Mouse (Mus musculus): ENCODE measurements around the gene Dixdc1. TPM values are rescaled to one million over a fixed set of nuclear protein-coding genes. Genes with fewer than 3 reads are reported as not detected.

Gene Dixdc1
- polyA plus RNA-seq, 1 experiment from 2014 or later, result 7.5 TPM

GRCm38 (mm10) chr9:50774026-50774462 is 34.7 kb upstream of the Dixdc1 start:
- H3K9me3 ChIP-seq (replicated peaks; ENCODE audit: low read length), result no peaks in the 10 kb centered on the region
- WGBS, result 60% methylated on average over 4 of the region's 4 CpGs
- peaks cover 1% of the 10 kb centered on the region; the same call in 1 of the 2 replicates for H3K4me1 ChIP-seq (replicated peaks; ENCODE audit: insufficient read depth, low read length)
- ATAC-seq (replicated peaks; ENCODE audit: low FRiP score, low read depth), result no peak
- 0 out of 2 replicates have a peak, but pooled peaks cover 3% of the 10 kb centered on the region for H3K36me3 ChIP-seq (ENCODE audit: insufficient read depth, low read length)
- no peak for DNase-seq (ENCODE audit: low spot score)
- H3K9ac ChIP-seq (ENCODE audit: low read depth, low read length), result no peak overlapping the region
- no peak overlapping the region for H3K27ac ChIP-seq
- H3K4me2 ChIP-seq (ENCODE audit: low read length), result peak overlapping the region; percentile 92; the same call in 1 of the 2 replicates
- H3K4me3 ChIP-seq (replicated peaks; ENCODE audit: low read depth, low read length), result no peak overlapping the region
- no peaks in the 10 kb centered on the region for H3K27me3 ChIP-seq (ENCODE audit: insufficient read depth, low read length)
- no peak for TF ChIP-seq CTCF (IDR thresholded peaks at IDR 0.05; ENCODE audit: low read depth)

GRCm38 (mm10) chr9:50770011-50770410 is 30.7 kb upstream of the Dixdc1 start:
- Histone ChIP-seq H3K4me1 (replicated peaks; ENCODE audit: insufficient read depth, low read length) (peaks cover 5% of the 10 kb centered on the region; the same call in 1 of the 2 replicates), H3K27me3 (ENCODE audit: insufficient read depth, low read length) (no peaks in the 10 kb centered on the region), H3K27ac (no peak overlapping the region), H3K36me3 (ENCODE audit: insufficient read depth, low read length) (0 out of 2 replicates have a peak, but pooled peaks cover 3% of the 10 kb centered on the region), H3K4me2 (ENCODE audit: low read length) (no peak overlapping the region), H3K4me3 (replicated peaks; ENCODE audit: low read depth, low read length) (no peak overlapping the region), H3K9ac (ENCODE audit: low read depth, low read length) (no peak overlapping the region), H3K9me3 (replicated peaks; ENCODE audit: low read length) (no peaks in the 10 kb centered on the region)
- no peak for TF ChIP-seq CTCF (IDR thresholded peaks at IDR 0.05; ENCODE audit: low read depth)
- DNase-seq (ENCODE audit: low spot score) (no peak), ATAC-seq (replicated peaks; ENCODE audit: low FRiP score, low read depth) (no peak)
- WGBS, result 88% methylated on average over 2 of the region's 2 CpGs

- Histone ChIP-seq H3K27ac (peak within 1 kb of the TSS; percentile 90), H3K9me3 (replicated peaks; ENCODE audit: low read length) (no peaks in the 10 kb centered on the region), H3K4me2 (ENCODE audit: low read length) (peak within 1 kb of the TSS; percentile 61), H3K27me3 (ENCODE audit: insufficient read depth, low read length) (no peaks in the 10 kb centered on the region), H3K4me3 (replicated peaks; ENCODE audit: low read depth, low read length) (peak within 1 kb of the TSS; percentile 63), H3K36me3 (ENCODE audit: insufficient read depth, low read length) (0 out of 2 replicates have a peak, but pooled peaks cover 3% of the 10 kb centered on the region), H3K9ac (ENCODE audit: low read depth, low read length) (peak within 1 kb of the TSS; percentile 66), H3K4me1 (replicated peaks; ENCODE audit: insufficient read depth, low read length) (peaks cover 5% of the 10 kb centered on the region; the same call in 1 of the 2 replicates)
- peak; percentile 98 for DNase-seq (ENCODE audit: low spot score)
- ATAC-seq (replicated peaks; ENCODE audit: low FRiP score, low read depth), result peak; percentile 96
- WGBS, result 2% methylated on average over 59 of the region's 59 CpGs
- peak; percentile 88 for TF ChIP-seq CTCF (IDR thresholded peaks at IDR 0.05; ENCODE audit: low read depth)
Observed at GRCm38 (mm10) chr9:50768107-50769002, 29.0 kb upstream of the Dixdc1 start, which contains the start of gene Fdxacb1. Gene Fdxacb1 (plus strand): TSS chr9:50768236.

GRCm38 (mm10) chr9:50767531-50768106 is 28.3 kb upstream of the Dixdc1 start:
- 5% methylated on average over 17 of the region's 17 CpGs for WGBS
- H3K9me3 ChIP-seq (replicated peaks; ENCODE audit: low read length), result no peaks in the 10 kb centered on the region
- H3K4me3 ChIP-seq (replicated peaks; ENCODE audit: low read depth, low read length), result peak overlapping the region; percentile 63
- no peak for DNase-seq (ENCODE audit: low spot score)
- peak overlapping the region; percentile 61 for H3K4me2 ChIP-seq (ENCODE audit: low read length)
- H3K27me3 ChIP-seq (ENCODE audit: insufficient read depth, low read length), result no peaks in the 10 kb centered on the region
- TF ChIP-seq CTCF (IDR thresholded peaks at IDR 0.05; ENCODE audit: low read depth), result no peak
- H3K4me1 ChIP-seq (replicated peaks; ENCODE audit: insufficient read depth, low read length), result peaks cover 5% of the 10 kb centered on the region; the same call in 1 of the 2 replicates
- peak overlapping the region; percentile 66 for H3K9ac ChIP-seq (ENCODE audit: low read depth, low read length)
- H3K27ac ChIP-seq, result peak overlapping the region; percentile 90
- 0 out of 2 replicates have a peak, but pooled peaks cover 3% of the 10 kb centered on the region for H3K36me3 ChIP-seq (ENCODE audit: insufficient read depth, low read length)
- peak; percentile 47 for ATAC-seq (replicated peaks; ENCODE audit: low FRiP score, low read depth)

- TF ChIP-seq CTCF (IDR thresholded peaks at IDR 0.05; ENCODE audit: low read depth), result peak; percentile 69
- Histone ChIP-seq H3K9me3 (replicated peaks; ENCODE audit: low read length) (no peaks in the 10 kb centered on the region), H3K4me1 (replicated peaks; ENCODE audit: insufficient read depth, low read length) (no peaks in the 10 kb centered on the region), H3K4me3 (replicated peaks; ENCODE audit: low read depth, low read length) (no peak overlapping the region), H3K27me3 (ENCODE audit: insufficient read depth, low read length) (no peaks in the 10 kb centered on the region), H3K36me3 (ENCODE audit: insufficient read depth, low read length) (no peaks in the 10 kb centered on the region), H3K9ac (ENCODE audit: low read depth, low read length) (no peak overlapping the region), H3K27ac (no peak overlapping the region), H3K4me2 (ENCODE audit: low read length) (no peak overlapping the region)
- ATAC-seq (replicated peaks; ENCODE audit: low FRiP score, low read depth) (no peak), DNase-seq (ENCODE audit: low spot score) (peak; percentile 65)
- WGBS, result 68% methylated on average over 1 of the region's 1 CpGs
Observed at GRCm38 (mm10) chr9:50763331-50763730, 24.0 kb upstream of the Dixdc1 start.

- Histone ChIP-seq H3K4me1 (replicated peaks; ENCODE audit: insufficient read depth, low read length) (no peaks in the 10 kb centered on the region), H3K4me2 (ENCODE audit: low read length) (no peak overlapping the region), H3K36me3 (ENCODE audit: insufficient read depth, low read length) (no peaks in the 10 kb centered on the region), H3K27ac (no peak overlapping the region), H3K9ac (ENCODE audit: low read depth, low read length) (no peak overlapping the region), H3K27me3 (ENCODE audit: insufficient read depth, low read length) (no peaks in the 10 kb centered on the region), H3K9me3 (replicated peaks; ENCODE audit: low read length) (no peaks in the 10 kb centered on the region), H3K4me3 (replicated peaks; ENCODE audit: low read depth, low read length) (no peak overlapping the region)
- DNase-seq (ENCODE audit: low spot score) (no peak), ATAC-seq (replicated peaks; ENCODE audit: low FRiP score, low read depth) (no peak)
- no peak for TF ChIP-seq CTCF (IDR thresholded peaks at IDR 0.05; ENCODE audit: low read depth)
- 57% methylated on average over 6 of the region's 6 CpGs for WGBS
Observed at GRCm38 (mm10) chr9:50761520-50762243, 22.4 kb upstream of the Dixdc1 start.

Measured in kidney, postnatal 0 days (tissue).